Mouse (Mus musculus): ENCODE results near the gene Mrln. TPM values are rescaled to one million over a fixed set of nuclear protein-coding genes. Genes with fewer than 3 reads are reported as not detected.
"Not testable (repeated sequence)": the region's sequence is repeated elsewhere in the genome, so short reads cannot be mapped to it uniquely, and the experiment has no call there.

Gene Mrln
- polyA plus RNA-seq, 1 experiment from 2014 or later, result 1.5 TPM

DNA sequence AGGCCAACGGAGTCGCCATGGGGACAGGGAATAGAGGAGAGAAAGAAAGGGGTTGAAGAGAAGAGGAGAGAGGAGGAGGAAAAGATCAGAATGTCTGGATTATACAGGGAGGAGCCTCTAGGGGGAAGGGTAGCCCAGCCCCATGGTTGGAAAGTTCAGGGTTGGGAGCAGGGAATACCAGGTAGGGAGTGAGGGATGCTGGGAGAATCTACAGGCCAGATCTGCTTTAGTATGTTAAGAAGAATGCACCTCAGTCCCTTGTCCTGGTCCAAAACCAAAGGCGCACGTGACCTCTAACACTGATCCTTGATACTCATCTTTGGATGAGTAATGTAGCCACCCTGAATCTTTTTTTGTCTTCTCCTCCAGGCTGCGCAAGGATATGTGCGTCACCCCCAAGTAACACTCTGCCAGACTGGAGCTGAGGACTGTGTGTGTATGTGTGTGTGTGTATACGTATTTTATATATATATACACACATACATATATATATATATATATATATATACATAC lies 5.5 kb upstream of the Mrln start:
- no peak overlapping the region for H3K4me2 ChIP-seq (replicated peaks; ENCODE audit: low read depth, low read length)
- no peaks in the 10 kb centered on the region for H3K27me3 ChIP-seq (ENCODE audit: control insufficient read depth, insufficient read depth, low read length)
- H3K9me3 ChIP-seq (ENCODE audit: control insufficient read depth, low read depth, low read length), result no peaks in the 10 kb centered on the region
- peaks cover 10% of the 10 kb centered on the region; the same call in 1 of the 2 replicates for H3K4me1 ChIP-seq (ENCODE audit: control insufficient read depth, insufficient read depth, low read length)
- H3K4me3 ChIP-seq (ENCODE audit: low read depth, low read length), result no peak overlapping the region
- no peak overlapping the region for H3K27ac ChIP-seq (ENCODE audit: low read length)
- WGBS, result 90% methylated on average over 7 of the region's 7 CpGs
- no peak overlapping the region for H3K9ac ChIP-seq (replicated peaks; ENCODE audit: low read depth, low read length)
- H3K36me3 ChIP-seq (ENCODE audit: control insufficient read depth, insufficient read depth, low read length), result no peaks in the 10 kb centered on the region
- no peak for ATAC-seq (ENCODE audit: insufficient number of reproducible peaks, insufficient read depth, low FRiP score, low read depth)

DNA sequence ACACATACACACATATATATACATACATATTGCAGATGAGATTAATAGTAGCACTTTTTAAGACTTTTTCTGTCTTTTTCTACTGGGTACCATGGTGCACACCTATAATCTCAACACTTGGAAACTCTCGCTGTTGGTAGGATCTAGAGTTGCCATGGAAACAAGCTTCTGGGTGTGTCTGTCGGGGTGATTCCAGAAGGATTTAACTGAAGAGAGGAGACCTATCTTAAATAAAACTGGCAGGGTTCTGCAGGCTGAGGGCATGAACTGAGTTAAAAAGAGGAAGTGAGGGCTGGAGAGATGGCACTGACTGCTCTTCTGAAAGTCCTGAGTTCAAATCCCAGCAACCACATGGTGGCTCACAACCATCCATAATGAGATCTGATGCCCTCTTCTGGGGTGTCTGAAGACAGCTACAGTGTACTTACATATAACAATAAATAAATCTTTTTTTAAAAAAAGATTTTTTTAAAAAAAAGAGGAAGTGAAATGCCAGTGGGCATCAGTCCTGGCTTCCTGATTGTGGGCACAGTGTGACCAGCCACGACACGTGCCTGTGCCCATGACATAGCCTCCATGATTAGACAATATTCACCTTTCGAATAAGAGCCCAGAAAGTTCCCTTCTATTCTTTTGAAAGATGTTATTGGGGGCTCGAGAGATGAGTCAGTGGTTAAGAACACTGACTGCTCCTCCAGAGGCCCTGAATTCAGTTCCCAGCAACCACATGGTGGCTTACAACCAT lies 4.8 kb upstream of the Mrln start:
- no peaks in the 10 kb centered on the region for H3K9me3 ChIP-seq (ENCODE audit: control insufficient read depth, low read depth, low read length)
- H3K4me1 ChIP-seq (ENCODE audit: control insufficient read depth, insufficient read depth, low read length), result peaks cover 14% of the 10 kb centered on the region; the same call in 1 of the 2 replicates
- H3K9ac ChIP-seq (replicated peaks; ENCODE audit: low read depth, low read length), result no peak overlapping the region
- no peaks in the 10 kb centered on the region for H3K36me3 ChIP-seq (ENCODE audit: control insufficient read depth, insufficient read depth, low read length)
- 88% methylated on average over 6 of the region's 6 CpGs for WGBS
- no peak overlapping the region for H3K27ac ChIP-seq (ENCODE audit: low read length)
- H3K4me2 ChIP-seq (replicated peaks; ENCODE audit: low read depth, low read length), result no peak overlapping the region
- ATAC-seq (ENCODE audit: insufficient number of reproducible peaks, insufficient read depth, low FRiP score, low read depth), result no peak
- H3K4me3 ChIP-seq (ENCODE audit: low read depth, low read length), result no peak overlapping the region
- H3K27me3 ChIP-seq (ENCODE audit: control insufficient read depth, insufficient read depth, low read length), result no peaks in the 10 kb centered on the region

DNA sequence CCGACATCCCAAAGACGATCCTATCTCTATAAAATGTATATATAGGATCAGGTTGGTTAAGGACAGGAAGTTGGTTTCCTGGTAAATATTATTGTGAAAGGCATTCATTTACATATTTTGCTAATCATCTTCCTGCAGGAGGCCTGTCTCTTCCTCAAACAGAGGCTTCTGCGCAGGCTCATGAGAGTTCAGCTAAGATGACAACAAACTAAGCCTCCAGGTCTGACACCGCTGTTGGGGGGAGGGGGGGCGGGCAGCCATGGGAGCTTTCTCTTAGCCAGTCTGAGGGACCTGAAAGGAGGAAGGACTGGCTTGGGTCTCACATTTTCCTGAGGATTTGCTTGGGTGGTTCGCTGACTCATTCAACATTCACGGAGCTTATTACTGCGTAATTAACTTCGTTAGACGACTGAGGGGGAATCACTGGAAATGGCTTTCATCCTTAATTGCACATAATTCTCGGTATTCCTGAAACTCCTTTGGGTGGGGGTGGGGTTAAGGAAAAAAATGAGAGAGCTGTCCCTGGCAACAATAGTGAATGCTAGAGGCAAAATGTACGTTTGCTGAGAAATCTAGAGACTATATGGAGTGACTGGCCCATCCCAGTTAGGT lies 3.5 kb upstream of the Mrln start:
- no peak overlapping the region for H3K4me3 ChIP-seq (ENCODE audit: low read depth, low read length)
- no peak overlapping the region for H3K27ac ChIP-seq (ENCODE audit: low read length)
- WGBS, result 73% methylated on average over 12 of the region's 12 CpGs
- ATAC-seq (ENCODE audit: insufficient number of reproducible peaks, insufficient read depth, low FRiP score, low read depth), result no peak
- H3K4me2 ChIP-seq (replicated peaks; ENCODE audit: low read depth, low read length), result no peak overlapping the region
- H3K4me1 ChIP-seq (ENCODE audit: control insufficient read depth, insufficient read depth, low read length), result peaks cover 9% of the 10 kb centered on the region; the same call in 1 of the 2 replicates
- no peaks in the 10 kb centered on the region for H3K27me3 ChIP-seq (ENCODE audit: control insufficient read depth, insufficient read depth, low read length)
- no peaks in the 10 kb centered on the region for H3K9me3 ChIP-seq (ENCODE audit: control insufficient read depth, low read depth, low read length)
- H3K9ac ChIP-seq (replicated peaks; ENCODE audit: low read depth, low read length), result no peak overlapping the region
- H3K36me3 ChIP-seq (ENCODE audit: control insufficient read depth, insufficient read depth, low read length), result no peaks in the 10 kb centered on the region

DNA sequence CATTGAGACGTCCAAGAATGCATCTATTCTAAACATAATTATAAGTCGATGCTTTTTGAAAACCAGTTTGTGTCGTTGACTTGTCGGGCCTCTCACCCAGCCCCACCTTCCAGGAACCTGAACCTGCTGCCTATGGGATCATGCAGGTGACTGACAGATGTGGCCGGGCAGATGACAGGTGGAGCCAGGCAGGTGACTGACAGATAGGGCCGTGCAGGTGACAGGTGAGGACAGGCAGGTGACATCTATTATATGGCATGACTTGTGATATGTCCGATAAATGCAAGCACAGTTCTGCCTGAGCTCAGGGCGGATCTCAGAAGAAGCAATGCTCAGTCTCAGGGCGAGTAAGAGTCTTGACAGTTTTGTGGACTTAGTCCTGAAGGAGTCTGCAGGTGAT lies 6.8 kb downstream of the Mrln start:
- 75% methylated on average over 9 of the region's 9 CpGs for WGBS
- H3K36me3 ChIP-seq (ENCODE audit: control insufficient read depth, insufficient read depth, low read length), result no peaks in the 10 kb centered on the region
- no peak for ATAC-seq (ENCODE audit: insufficient number of reproducible peaks, insufficient read depth, low FRiP score, low read depth)
- H3K4me3 ChIP-seq (ENCODE audit: low read depth, low read length), result no peak overlapping the region
- no peaks in the 10 kb centered on the region for H3K27me3 ChIP-seq (ENCODE audit: control insufficient read depth, insufficient read depth, low read length)
- H3K4me1 ChIP-seq (ENCODE audit: control insufficient read depth, insufficient read depth, low read length), result no peaks in the 10 kb centered on the region
- H3K4me2 ChIP-seq (replicated peaks; ENCODE audit: low read depth, low read length), result no peak overlapping the region
- H3K27ac ChIP-seq (ENCODE audit: low read length), result no peak overlapping the region
- H3K9me3 ChIP-seq (ENCODE audit: control insufficient read depth, low read depth, low read length), result no peaks in the 10 kb centered on the region
- no peak overlapping the region for H3K9ac ChIP-seq (replicated peaks; ENCODE audit: low read depth, low read length)

DNA sequence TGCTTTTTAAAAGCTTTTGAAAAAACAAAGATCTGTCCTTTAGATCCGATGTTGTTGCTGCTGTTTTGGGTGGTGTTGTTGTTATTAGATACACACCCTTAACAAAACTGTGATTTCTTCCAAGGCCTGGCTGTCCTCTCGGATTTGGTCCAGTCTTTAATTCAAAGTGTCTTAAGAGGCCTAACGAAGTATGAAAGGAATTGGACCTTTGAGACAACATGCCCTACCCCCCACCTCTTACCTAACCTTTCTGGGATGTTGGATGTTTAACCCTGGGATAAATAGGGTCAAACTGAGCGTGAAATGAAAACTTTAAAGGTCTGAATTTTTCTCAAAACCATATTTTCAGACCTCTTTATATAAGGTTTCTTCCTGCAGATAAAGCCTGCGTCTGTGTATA lies 16.5 kb downstream of the Mrln start:
- Histone ChIP-seq H3K4me3 (ENCODE audit: low read depth, low read length) (no peak overlapping the region), H3K4me2 (replicated peaks; ENCODE audit: low read depth, low read length) (no peak overlapping the region), H3K9ac (replicated peaks; ENCODE audit: low read depth, low read length) (no peak overlapping the region), H3K36me3 (ENCODE audit: control insufficient read depth, insufficient read depth, low read length) (no peaks in the 10 kb centered on the region), H3K4me1 (ENCODE audit: control insufficient read depth, insufficient read depth, low read length) (no peaks in the 10 kb centered on the region), H3K9me3 (ENCODE audit: control insufficient read depth, low read depth, low read length) (no peaks in the 10 kb centered on the region), H3K27me3 (ENCODE audit: control insufficient read depth, insufficient read depth, low read length) (no peaks in the 10 kb centered on the region), H3K27ac (ENCODE audit: low read length) (no peak overlapping the region)
- ATAC-seq (ENCODE audit: insufficient number of reproducible peaks, insufficient read depth, low FRiP score, low read depth), result no peak
- WGBS, result 77% methylated on average over 5 of the region's 5 CpGs

DNA sequence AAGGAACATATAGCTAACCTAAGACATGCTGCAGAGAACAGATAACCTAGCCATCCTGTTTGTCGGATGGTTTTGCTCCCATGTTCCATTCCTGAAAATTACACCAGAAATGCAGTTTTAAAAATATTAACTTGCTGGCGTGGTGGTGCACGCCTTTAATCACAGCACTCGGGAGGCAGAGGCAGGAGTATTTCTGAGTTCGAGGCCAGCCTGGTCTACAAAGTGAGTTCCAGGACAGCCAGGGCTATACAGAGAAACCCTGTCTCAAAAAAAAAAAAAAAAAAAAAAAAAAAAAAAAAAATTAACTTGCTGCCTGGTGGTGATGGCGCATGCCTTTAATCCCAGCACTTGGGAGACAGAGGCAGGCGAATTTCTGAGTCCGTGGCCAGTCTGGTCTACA lies 17.8 kb downstream of the Mrln start:
- not testable (repeated sequence) for H3K9ac ChIP-seq (replicated peaks; ENCODE audit: low read depth, low read length); H3K27me3 ChIP-seq (ENCODE audit: control insufficient read depth, insufficient read depth, low read length); H3K4me2 ChIP-seq (replicated peaks; ENCODE audit: low read depth, low read length); H3K4me3 ChIP-seq (ENCODE audit: low read depth, low read length); H3K4me1 ChIP-seq (ENCODE audit: control insufficient read depth, insufficient read depth, low read length); ATAC-seq (ENCODE audit: insufficient number of reproducible peaks, insufficient read depth, low FRiP score, low read depth); H3K9me3 ChIP-seq (ENCODE audit: control insufficient read depth, low read depth, low read length); H3K36me3 ChIP-seq (ENCODE audit: control insufficient read depth, insufficient read depth, low read length); H3K27ac ChIP-seq (ENCODE audit: low read length)
- WGBS, result 88% methylated on average over 8 of the region's 8 CpGs

DNA sequence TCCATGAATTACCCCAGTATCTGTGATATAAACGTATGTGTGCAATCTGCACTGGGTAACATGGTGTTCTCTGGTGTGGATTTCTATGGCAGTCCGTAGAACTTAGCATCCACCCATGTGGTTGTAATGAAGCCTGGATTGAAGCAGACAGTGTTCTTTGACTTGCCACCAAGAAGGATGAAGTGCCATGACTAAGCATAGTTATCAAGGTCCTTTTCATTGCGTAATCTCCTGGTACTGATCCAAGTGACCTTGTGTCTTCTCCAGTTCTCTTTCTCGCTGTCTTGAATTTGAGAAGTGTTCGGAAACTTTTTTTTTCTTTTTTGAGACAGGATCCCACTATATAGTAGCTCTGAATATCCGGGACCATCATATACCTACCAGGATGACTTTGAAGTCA lies 20.1 kb downstream of the Mrln start:
- ATAC-seq (ENCODE audit: insufficient number of reproducible peaks, insufficient read depth, low FRiP score, low read depth), result no peak
- 91% methylated on average over 6 of the region's 6 CpGs for WGBS

DNA sequence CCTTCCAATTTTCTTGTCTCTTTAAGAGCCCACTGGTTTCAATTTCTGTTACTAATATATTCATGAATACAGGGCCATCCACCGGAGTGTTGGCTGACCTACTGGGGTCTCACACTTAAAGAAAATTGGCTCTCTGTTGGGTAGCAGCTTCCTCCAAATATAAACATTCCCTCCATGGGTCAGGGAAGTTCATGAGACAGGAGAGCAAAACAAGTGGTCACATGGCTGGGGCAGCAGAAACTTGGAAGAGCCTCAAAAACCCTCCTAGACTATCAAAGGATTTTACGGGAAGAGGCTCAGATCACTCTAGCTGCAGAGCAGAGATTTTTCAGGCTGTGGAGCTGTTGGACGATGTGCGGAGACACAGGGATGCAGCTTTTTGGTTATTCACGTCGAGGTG lies 21.3 kb downstream of the Mrln start:
- H3K4me2 ChIP-seq (replicated peaks; ENCODE audit: low read depth, low read length), result no peak overlapping the region
- 38% methylated on average over 6 of the region's 6 CpGs for WGBS
- no peak for ATAC-seq (ENCODE audit: insufficient number of reproducible peaks, insufficient read depth, low FRiP score, low read depth)
- H3K9me3 ChIP-seq (ENCODE audit: control insufficient read depth, low read depth, low read length), result no peaks in the 10 kb centered on the region
- H3K27me3 ChIP-seq (ENCODE audit: control insufficient read depth, insufficient read depth, low read length), result no peaks in the 10 kb centered on the region
- no peak overlapping the region for H3K27ac ChIP-seq (ENCODE audit: low read length)
- no peaks in the 10 kb centered on the region for H3K4me1 ChIP-seq (ENCODE audit: control insufficient read depth, insufficient read depth, low read length)
- H3K4me3 ChIP-seq (ENCODE audit: low read depth, low read length), result no peak overlapping the region
- no peaks in the 10 kb centered on the region for H3K36me3 ChIP-seq (ENCODE audit: control insufficient read depth, insufficient read depth, low read length)
- H3K9ac ChIP-seq (replicated peaks; ENCODE audit: low read depth, low read length), result no peak overlapping the region

More for the DNA sequence above, 20.1 kb downstream of the Mrln start:
- H3K9me3 ChIP-seq (ENCODE audit: control insufficient read depth, low read depth, low read length), result no peaks in the 10 kb centered on the region
- no peak overlapping the region for H3K27ac ChIP-seq (ENCODE audit: low read length)
- H3K9ac ChIP-seq (replicated peaks; ENCODE audit: low read depth, low read length), result no peak overlapping the region
- no peaks in the 10 kb centered on the region for H3K36me3 ChIP-seq (ENCODE audit: control insufficient read depth, insufficient read depth, low read length)
- no peak overlapping the region for H3K4me2 ChIP-seq (replicated peaks; ENCODE audit: low read depth, low read length)
- H3K27me3 ChIP-seq (ENCODE audit: control insufficient read depth, insufficient read depth, low read length), result no peaks in the 10 kb centered on the region
- H3K4me1 ChIP-seq (ENCODE audit: control insufficient read depth, insufficient read depth, low read length), result no peaks in the 10 kb centered on the region
- H3K4me3 ChIP-seq (ENCODE audit: low read depth, low read length), result no peak overlapping the region

All from stomach, embryonic 14.5 days (tissue).